Mouse (Mus musculus): ENCODE results near the gene St8sia1. TPM values are rescaled to one million over a fixed set of nuclear protein-coding genes. Genes with fewer than 3 reads are reported as not detected.

Gene St8sia1
- polyA plus RNA-seq, 1 experiment from 2014 or later, result 4.2 TPM

DNA sequence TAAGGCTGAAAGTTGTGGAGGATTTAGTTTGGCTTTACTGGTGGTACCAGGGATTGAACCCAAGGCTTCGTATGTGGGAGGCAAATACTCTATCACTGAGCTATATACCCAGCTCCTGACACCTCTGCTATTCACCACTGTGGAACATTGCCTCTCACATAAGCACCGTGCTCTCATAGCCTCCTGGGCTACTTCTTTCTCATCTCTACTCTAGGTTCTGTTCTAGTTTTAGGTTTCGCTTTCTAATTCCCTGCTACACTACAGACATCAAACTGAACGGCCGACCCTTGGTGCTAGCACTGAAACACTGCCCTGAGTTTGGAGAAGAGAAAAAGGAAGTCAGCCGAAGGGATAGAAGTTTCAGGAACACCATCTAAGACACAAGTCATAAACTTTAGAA is 99.1 kb downstream of the St8sia1 start:
- 94% methylated on average over 6 of the region's 6 CpGs for WGBS
- Histone ChIP-seq H3K4me1 (peaks cover 22% of the 10 kb centered on the region), H3K4me3 (no peak overlapping the region), H3K4me2 (no peak overlapping the region), H3K27me3 (no peaks in the 10 kb centered on the region), H3K27ac (no peak overlapping the region), H3K9ac (no peak overlapping the region), H3K9me3 (replicated peaks) (no peaks in the 10 kb centered on the region), H3K36me3 (ENCODE audit: poor library complexity, severe bottlenecking) (0 out of 2 replicates have a peak, but pooled peaks cover 3% of the 10 kb centered on the region)
- no peak for ATAC-seq

DNA sequence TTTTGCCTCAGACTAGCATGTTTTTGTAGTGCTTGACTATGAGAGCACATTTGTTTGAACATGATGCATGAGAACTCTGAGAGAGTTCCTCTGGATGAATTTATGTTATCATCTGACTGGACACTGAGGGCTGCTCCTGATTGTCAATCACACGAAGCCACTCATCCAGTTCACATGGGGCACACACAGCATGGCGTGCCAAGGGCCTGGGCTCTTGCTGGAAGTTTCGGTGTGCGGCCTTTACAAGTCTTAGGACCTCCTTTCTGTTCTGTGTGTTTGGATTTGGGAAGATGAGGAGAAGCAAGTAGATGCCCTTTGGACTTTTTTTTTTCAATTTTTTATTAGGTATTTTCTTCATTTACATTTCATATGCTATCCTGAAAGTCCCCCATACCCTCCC is 100.4 kb downstream of the St8sia1 start:
- H3K4me2 ChIP-seq, result no peak overlapping the region
- no peaks in the 10 kb centered on the region for H3K9me3 ChIP-seq (replicated peaks)
- no peaks in the 10 kb centered on the region for H3K27me3 ChIP-seq
- H3K4me1 ChIP-seq, result peaks cover 22% of the 10 kb centered on the region
- H3K9ac ChIP-seq, result no peak overlapping the region
- H3K27ac ChIP-seq, result no peak overlapping the region
- ATAC-seq, result no peak
- 0 out of 2 replicates have a peak, but pooled peaks cover 3% of the 10 kb centered on the region for H3K36me3 ChIP-seq (ENCODE audit: poor library complexity, severe bottlenecking)
- 94% methylated on average over 4 of the region's 4 CpGs for WGBS
- H3K4me3 ChIP-seq, result no peak overlapping the region

GRCm38 (mm10) chr6:142862265-142862664 is 102.0 kb downstream of the St8sia1 start:
- 95% methylated on average over 3 of the region's 3 CpGs for WGBS
- Histone ChIP-seq H3K27me3 (no peaks in the 10 kb centered on the region), H3K9me3 (replicated peaks) (no peaks in the 10 kb centered on the region), H3K4me1 (peaks cover 10% of the 10 kb centered on the region), H3K9ac (no peak overlapping the region), H3K36me3 (ENCODE audit: poor library complexity, severe bottlenecking) (0 out of 2 replicates have a peak, but pooled peaks cover 3% of the 10 kb centered on the region), H3K27ac (no peak overlapping the region), H3K4me2 (no peak overlapping the region), H3K4me3 (no peak overlapping the region)
- ATAC-seq, result no peak

GRCm38 (mm10) chr6:142860396-142860795 is 103.9 kb downstream of the St8sia1 start:
- 96% methylated on average over 1 of the region's 1 CpGs for WGBS
- no peaks in the 10 kb centered on the region for H3K27me3 ChIP-seq
- no peak overlapping the region for H3K9ac ChIP-seq
- H3K4me3 ChIP-seq, result no peak overlapping the region
- no peak overlapping the region for H3K4me2 ChIP-seq
- no peak for ATAC-seq
- no peak overlapping the region for H3K27ac ChIP-seq
- no peaks in the 10 kb centered on the region for H3K4me1 ChIP-seq
- H3K9me3 ChIP-seq (replicated peaks), result no peaks in the 10 kb centered on the region
- H3K36me3 ChIP-seq (ENCODE audit: poor library complexity, severe bottlenecking), result 0 out of 2 replicates have a peak, but pooled peaks cover 3% of the 10 kb centered on the region

DNA sequence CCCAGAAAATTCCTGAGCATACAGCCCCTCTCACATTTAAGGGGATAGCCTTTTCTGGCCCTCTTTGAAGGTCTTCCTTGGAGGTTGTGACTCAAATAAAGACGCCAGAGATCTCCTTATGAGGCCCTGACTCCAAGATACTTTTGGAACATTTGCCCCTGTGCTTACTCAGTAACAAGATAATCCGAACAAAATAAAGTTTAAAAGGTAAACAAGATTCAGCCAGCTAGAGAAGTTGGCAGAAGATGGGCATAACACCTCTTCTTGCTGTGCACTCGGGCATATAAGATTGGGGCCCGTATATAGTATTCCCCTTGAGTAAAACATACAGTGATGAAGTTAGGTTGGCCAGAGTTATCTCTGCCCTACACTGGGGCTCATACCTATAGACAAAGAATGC is 104.3 kb downstream of the St8sia1 start:
- H3K4me3 ChIP-seq, result no peak overlapping the region
- no peak overlapping the region for H3K9ac ChIP-seq
- H3K4me2 ChIP-seq, result no peak overlapping the region
- H3K4me1 ChIP-seq, result no peaks in the 10 kb centered on the region
- H3K27ac ChIP-seq, result no peak overlapping the region
- no peak for ATAC-seq
- H3K27me3 ChIP-seq, result no peaks in the 10 kb centered on the region
- 0 out of 2 replicates have a peak, but pooled peaks cover 3% of the 10 kb centered on the region for H3K36me3 ChIP-seq (ENCODE audit: poor library complexity, severe bottlenecking)
- 88% methylated on average over 4 of the region's 4 CpGs for WGBS
- no peaks in the 10 kb centered on the region for H3K9me3 ChIP-seq (replicated peaks)

DNA sequence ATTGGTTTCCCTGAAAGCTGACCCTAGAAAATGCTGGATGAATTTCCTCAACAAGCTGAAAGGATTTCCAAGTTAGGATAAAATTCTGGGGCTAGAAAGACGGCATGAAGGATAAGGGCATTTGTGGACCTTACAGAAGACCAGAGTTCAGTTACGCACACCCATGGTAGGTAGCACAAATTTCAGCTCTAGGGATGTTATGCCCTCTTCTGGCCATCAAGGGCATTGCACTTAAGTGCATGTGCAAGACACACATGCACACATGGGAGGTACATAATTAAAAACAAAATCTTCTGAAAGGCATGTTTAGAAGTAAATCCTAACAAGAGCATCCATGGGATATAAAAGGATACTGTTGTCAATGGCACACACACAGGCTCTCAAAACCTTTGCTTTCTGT is 105.3 kb downstream of the St8sia1 start:
- no peak overlapping the region for H3K4me3 ChIP-seq
- H3K27ac ChIP-seq, result no peak overlapping the region
- H3K4me1 ChIP-seq, result no peaks in the 10 kb centered on the region
- no peaks in the 10 kb centered on the region for H3K9me3 ChIP-seq (replicated peaks)
- no peaks in the 10 kb centered on the region for H3K27me3 ChIP-seq
- ATAC-seq, result no peak
- 0 out of 2 replicates have a peak, but pooled peaks cover 3% of the 10 kb centered on the region for H3K36me3 ChIP-seq (ENCODE audit: poor library complexity, severe bottlenecking)
- no peak overlapping the region for H3K9ac ChIP-seq
- no peak overlapping the region for H3K4me2 ChIP-seq
- 84% methylated on average over 2 of the region's 2 CpGs for whole genome bisulfite sequencing

- Histone ChIP-seq H3K27ac (no peak overlapping the region), H3K9ac (no peak overlapping the region), H3K4me1 (no peaks in the 10 kb centered on the region), H3K4me2 (no peak overlapping the region), H3K4me3 (no peak overlapping the region), H3K9me3 (replicated peaks) (no peaks in the 10 kb centered on the region), H3K27me3 (no peaks in the 10 kb centered on the region), H3K36me3 (ENCODE audit: poor library complexity, severe bottlenecking) (no peaks in the 10 kb centered on the region)
- WGBS, result 62% methylated on average over 3 of the region's 3 CpGs
- ATAC-seq, result peak; percentile 54; the same call in 1 of the 2 replicates
These were observed 107.9 kb downstream of the St8sia1 start for GRCm38 (mm10) chr6:142856258-142856874.

GRCm38 (mm10) chr6:142855761-142856160 is 108.5 kb downstream of the St8sia1 start:
- Histone ChIP-seq H3K9me3 (replicated peaks) (no peaks in the 10 kb centered on the region), H3K27ac (no peak overlapping the region), H3K4me2 (no peak overlapping the region), H3K36me3 (ENCODE audit: poor library complexity, severe bottlenecking) (no peaks in the 10 kb centered on the region), H3K9ac (no peak overlapping the region), H3K27me3 (no peaks in the 10 kb centered on the region), H3K4me3 (no peak overlapping the region), H3K4me1 (no peaks in the 10 kb centered on the region)
- ATAC-seq, result no peak
- WGBS, result 88% methylated on average over 5 of the region's 5 CpGs

DNA sequence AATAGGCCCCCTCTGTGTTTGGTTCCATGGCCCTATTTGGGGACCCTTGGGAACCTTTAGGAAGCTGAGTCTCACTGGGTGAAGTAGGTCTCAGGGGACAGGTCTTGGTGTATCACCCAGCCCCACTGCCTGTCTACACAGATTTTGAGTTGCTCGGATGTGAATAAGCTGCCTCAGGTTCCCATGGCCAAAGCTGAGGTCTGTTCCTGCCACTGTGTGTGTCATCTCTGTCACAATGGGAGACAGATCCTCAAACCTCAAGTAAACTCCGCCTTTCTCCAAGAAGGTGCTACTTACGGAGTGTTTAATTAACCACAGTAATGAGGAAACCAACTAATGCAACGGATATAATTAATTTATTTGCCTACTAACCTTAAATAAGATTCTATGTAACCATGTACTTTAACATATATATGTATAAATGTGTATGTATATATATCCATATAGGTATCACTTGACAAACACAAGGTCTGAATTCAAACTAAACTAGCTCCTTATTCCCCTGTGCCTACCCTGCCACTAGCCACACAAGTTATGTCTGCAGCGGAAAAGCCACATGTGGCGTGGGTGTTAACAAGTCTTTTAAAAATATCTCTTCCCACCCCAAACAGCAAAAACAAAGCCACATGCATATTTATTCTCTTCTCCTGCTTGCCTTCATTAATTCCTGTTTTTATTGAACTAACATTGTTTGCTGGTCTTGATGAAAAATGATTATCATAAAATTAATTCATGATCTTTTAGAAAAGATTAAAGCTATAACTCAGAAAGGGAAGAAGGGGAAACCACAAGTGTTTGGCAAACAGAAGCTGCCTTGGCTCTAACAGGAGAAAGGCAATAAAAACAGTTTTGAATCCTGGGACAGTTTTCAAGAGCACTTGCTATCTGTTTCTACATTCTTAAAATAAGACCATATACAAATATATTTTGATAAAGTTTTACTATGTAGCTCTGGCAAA is 111.6 kb downstream of the St8sia1 start:
- no peaks in the 10 kb centered on the region for H3K4me1 ChIP-seq
- no peaks in the 10 kb centered on the region for H3K36me3 ChIP-seq (ENCODE audit: poor library complexity, severe bottlenecking)
- no peak overlapping the region for H3K4me2 ChIP-seq
- no peak overlapping the region for H3K4me3 ChIP-seq
- no peak for ATAC-seq
- no peak overlapping the region for H3K9ac ChIP-seq
- WGBS, result 82% methylated on average over 6 of the region's 6 CpGs
- H3K9me3 ChIP-seq (replicated peaks), result no peaks in the 10 kb centered on the region
- H3K27me3 ChIP-seq, result no peaks in the 10 kb centered on the region
- no peak overlapping the region for H3K27ac ChIP-seq

- 67% methylated on average over 8 of the region's 8 CpGs for WGBS
- no peak overlapping the region for H3K4me2 ChIP-seq
These were observed 113.8 kb downstream of the St8sia1 start for GRCm38 (mm10) chr6:142850436-142850835.

DNA sequence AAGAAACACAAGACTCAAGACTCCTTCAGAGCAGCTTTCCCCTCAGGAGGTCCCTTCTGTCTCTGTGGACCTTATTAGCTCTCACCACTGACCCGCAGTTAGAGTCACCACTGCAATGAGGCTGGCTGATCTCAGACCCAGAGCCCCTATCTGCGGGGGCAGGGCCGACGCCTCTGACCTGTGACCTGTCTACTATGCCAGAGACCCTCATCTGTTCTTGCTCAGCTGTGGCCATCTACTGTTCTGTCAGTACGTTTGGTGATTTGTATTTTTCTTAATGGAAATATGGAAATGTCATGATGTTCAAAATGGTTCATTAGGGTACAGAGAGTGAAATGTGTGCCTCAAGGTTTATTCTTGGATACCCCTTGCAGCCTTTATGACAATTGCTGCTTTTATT is 114.9 kb downstream of the St8sia1 start:
- H3K4me1 ChIP-seq, result no peaks in the 10 kb centered on the region
- no peak for ATAC-seq
- no peak overlapping the region for H3K4me3 ChIP-seq
- no peaks in the 10 kb centered on the region for H3K27me3 ChIP-seq
- H3K27ac ChIP-seq, result no peak overlapping the region
- H3K36me3 ChIP-seq (ENCODE audit: poor library complexity, severe bottlenecking), result no peaks in the 10 kb centered on the region
- H3K9ac ChIP-seq, result no peak overlapping the region
- no peak overlapping the region for H3K4me2 ChIP-seq
- 59% methylated on average over 5 of the region's 5 CpGs for WGBS
- no peaks in the 10 kb centered on the region for H3K9me3 ChIP-seq (replicated peaks)

More at GRCm38 (mm10) chr6:142850436-142850835, 113.8 kb downstream of the St8sia1 start:
- H3K9me3 ChIP-seq (replicated peaks), result no peaks in the 10 kb centered on the region
- H3K9ac ChIP-seq, result no peak overlapping the region
- H3K27me3 ChIP-seq, result no peaks in the 10 kb centered on the region
- no peak overlapping the region for H3K4me3 ChIP-seq
- no peaks in the 10 kb centered on the region for H3K4me1 ChIP-seq
- H3K27ac ChIP-seq, result no peak overlapping the region
- ATAC-seq, result no peak
- H3K36me3 ChIP-seq (ENCODE audit: poor library complexity, severe bottlenecking), result no peaks in the 10 kb centered on the region

- H3K9ac ChIP-seq, result no peak overlapping the region
- WGBS, result 81% methylated on average over 8 of the region's 8 CpGs
- H3K27me3 ChIP-seq, result no peaks in the 10 kb centered on the region
- no peak overlapping the region for H3K4me2 ChIP-seq
- no peaks in the 10 kb centered on the region for H3K36me3 ChIP-seq (ENCODE audit: poor library complexity, severe bottlenecking)
- no peak overlapping the region for H3K27ac ChIP-seq
- no peak for ATAC-seq
- H3K4me1 ChIP-seq, result no peaks in the 10 kb centered on the region
- H3K4me3 ChIP-seq, result no peak overlapping the region
- no peaks in the 10 kb centered on the region for H3K9me3 ChIP-seq (replicated peaks)
These were observed 116.2 kb downstream of the St8sia1 start for GRCm38 (mm10) chr6:142847914-142848674.
